Mouse (Mus musculus): ENCODE results near the gene Mtmr4.

Mtmr4 gene

GRCm38 (mm10) chr11:87591526-87592353 is at the start of gene Mtmr4:
Gene Mtmr4 (plus strand): TSS chr11:87592162.
- DNase-seq (ENCODE audit: low read depth, low spot score): peak; percentile 100

GRCm38 (mm10) chr11:87542285-87542684 is 49.7 kb upstream of the Mtmr4 start:
- DNase-seq (ENCODE audit: low read depth, low spot score): no peak

- DNase-seq (ENCODE audit: low read depth, low spot score): no peak
These were observed 49.1 kb upstream of the Mtmr4 start for GRCm38 (mm10) chr11:87542906-87543305.

GRCm38 (mm10) chr11:87553342-87553741 is 38.6 kb upstream of the Mtmr4 start:
- DNase-seq (ENCODE audit: low read depth, low spot score): no peak

GRCm38 (mm10) chr11:87554386-87554785 is 37.6 kb upstream of the Mtmr4 start:
- DNase-seq (ENCODE audit: low read depth, low spot score): no peak

- DNase-seq (ENCODE audit: low read depth, low spot score): no peak
These were observed 36.8 kb upstream of the Mtmr4 start for GRCm38 (mm10) chr11:87555106-87555703.

GRCm38 (mm10) chr11:87561208-87561607 is 30.8 kb upstream of the Mtmr4 start:
- no peak for DNase-seq (ENCODE audit: low read depth, low spot score)

GRCm38 (mm10) chr11:87566501-87566900 is 25.5 kb upstream of the Mtmr4 start, which contains the start of gene Gm11492:
Gene Gm11492 (plus strand): TSS chr11:87566653.
- no peak for DNase-seq (ENCODE audit: low read depth, low spot score)

GRCm38 (mm10) chr11:87568255-87568953 is 23.6 kb upstream of the Mtmr4 start, which contains the start of gene Sept4:
Gene Sept4 (plus strand): TSS chr11:87568903.
- no peak for DNase-seq (ENCODE audit: low read depth, low spot score)

- no peak for DNase-seq (ENCODE audit: low read depth, low spot score)
These were observed 21.2 kb upstream of the Mtmr4 start for GRCm38 (mm10) chr11:87570743-87571142.

GRCm38 (mm10) chr11:87571361-87571950 is 20.5 kb upstream of the Mtmr4 start:
- DNase-seq (ENCODE audit: low read depth, low spot score): no peak

GRCm38 (mm10) chr11:87573751-87574150 is 18.2 kb upstream of the Mtmr4 start:
- peak; percentile 18 for DNase-seq (ENCODE audit: low read depth, low spot score)

GRCm38 (mm10) chr11:87574520-87575180 is 17.3 kb upstream of the Mtmr4 start:
- DNase-seq (ENCODE audit: low read depth, low spot score): no peak

- DNase-seq (ENCODE audit: low read depth, low spot score): no peak
These were observed 14.2 kb upstream of the Mtmr4 start for GRCm38 (mm10) chr11:87577601-87578248.

GRCm38 (mm10) chr11:87578249-87578962 is 13.6 kb upstream of the Mtmr4 start:
- no peak for DNase-seq (ENCODE audit: low read depth, low spot score)

GRCm38 (mm10) chr11:87578963-87579601 is 12.9 kb upstream of the Mtmr4 start:
- no peak for DNase-seq (ENCODE audit: low read depth, low spot score)

- no peak for DNase-seq (ENCODE audit: low read depth, low spot score)
These were observed 12.2 kb upstream of the Mtmr4 start for GRCm38 (mm10) chr11:87579713-87580112.

- no peak for DNase-seq (ENCODE audit: low read depth, low spot score)
These were observed 11.3 kb upstream of the Mtmr4 start for GRCm38 (mm10) chr11:87580543-87581085.

- DNase-seq (ENCODE audit: low read depth, low spot score): no peak
These were observed 10.6 kb upstream of the Mtmr4 start for GRCm38 (mm10) chr11:87581161-87581865.
